Mouse (Mus musculus) heart, postnatal 14 days (tissue): ENCODE measurements around the gene Arfip2. TPM values are rescaled to one million over a fixed set of nuclear protein-coding genes. Genes with fewer than 3 reads are reported as not detected.
A peak's percentile ranks its signal among the peaks of the same experiment; 100 is the strongest.

Experiments
- DNase-seq, 2 experiments: peaks; one replicate each; pipeline ENCODE4 v3.0.0; 2021 to 2022
- intact Hi-C: fragments of 180-260 bp; cut with DNase I; formaldehyde crosslinking; loops from one replicate; pipeline ENCODE4 v1.15.1; 2025
- total RNA-seq, 2 experiments: library from RNA; stranded (reverse); gene quantifications; 2 replicates each; pipeline ENCODE4 v1.2.3; 2021

Gene Arfip2
- total RNA-seq, 2 experiments from 2014 or later, result 22.0 to 22.9 TPM

DNA sequence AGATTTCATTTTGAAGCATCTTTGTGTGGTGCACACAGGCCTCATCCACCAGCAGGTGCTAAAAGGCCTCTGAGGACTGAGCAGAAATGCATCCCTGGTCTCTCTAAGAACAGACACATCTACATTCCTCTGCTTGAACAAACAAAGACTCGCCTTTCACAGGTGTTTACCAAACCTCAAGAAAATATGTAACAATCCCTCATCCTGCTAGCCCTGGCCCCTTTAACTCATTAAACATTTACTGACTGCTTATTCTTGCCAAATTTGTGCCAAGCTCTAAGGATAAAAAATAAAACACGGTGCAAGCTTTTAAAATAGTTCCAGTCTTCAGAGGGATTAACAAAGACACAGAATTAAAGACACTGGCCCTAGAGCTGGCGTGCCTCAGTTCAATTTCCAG lies 20.5 kb downstream of the Arfip2 start:
- DNase-seq, result no peak
- intact Hi-C loops, result no loop called here

DNA sequence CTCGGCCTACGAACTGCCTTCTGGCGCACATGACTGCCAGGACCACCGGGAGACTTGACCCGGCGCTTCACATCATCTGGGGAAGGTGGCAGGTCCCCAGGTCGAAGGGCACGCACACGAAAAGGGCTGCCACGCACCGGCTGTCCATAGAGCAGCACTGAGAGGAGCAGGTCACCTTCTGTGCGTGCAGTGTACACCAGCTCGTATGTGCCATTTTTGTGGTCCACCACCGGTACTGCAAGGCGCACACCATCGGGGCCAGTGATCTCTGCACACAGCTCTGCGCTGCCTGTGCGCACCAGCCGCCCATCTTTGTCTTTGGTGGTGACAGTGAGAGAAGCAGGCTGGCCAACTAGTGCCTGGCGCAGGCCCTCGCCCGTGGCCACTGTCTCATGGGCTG lies 22.4 kb downstream of the Arfip2 start:
- intact Hi-C loops, result no loop called here
- DNase-seq, result no peak

DNA sequence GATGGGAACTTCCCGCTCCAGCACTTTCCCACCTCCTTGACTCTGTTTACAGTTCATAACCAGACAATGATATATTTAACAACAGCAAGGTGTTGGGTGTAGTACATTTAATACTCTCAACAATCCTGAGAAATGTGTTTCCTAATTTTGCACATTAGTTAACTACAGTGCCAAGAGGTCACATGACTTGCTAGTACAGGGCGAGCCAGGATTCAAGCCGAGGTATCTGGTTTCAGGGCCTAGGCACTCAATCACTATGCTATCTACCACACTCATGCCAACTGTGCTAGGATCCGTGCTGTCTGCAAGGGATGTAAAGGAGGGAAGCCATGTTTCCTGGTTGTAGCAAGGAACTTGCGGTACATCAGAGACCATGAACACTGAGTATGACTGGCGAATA lies 23.7 kb downstream of the Arfip2 start:
- DNase-seq, result no peak
- intact Hi-C loops, result no loop called here

DNA sequence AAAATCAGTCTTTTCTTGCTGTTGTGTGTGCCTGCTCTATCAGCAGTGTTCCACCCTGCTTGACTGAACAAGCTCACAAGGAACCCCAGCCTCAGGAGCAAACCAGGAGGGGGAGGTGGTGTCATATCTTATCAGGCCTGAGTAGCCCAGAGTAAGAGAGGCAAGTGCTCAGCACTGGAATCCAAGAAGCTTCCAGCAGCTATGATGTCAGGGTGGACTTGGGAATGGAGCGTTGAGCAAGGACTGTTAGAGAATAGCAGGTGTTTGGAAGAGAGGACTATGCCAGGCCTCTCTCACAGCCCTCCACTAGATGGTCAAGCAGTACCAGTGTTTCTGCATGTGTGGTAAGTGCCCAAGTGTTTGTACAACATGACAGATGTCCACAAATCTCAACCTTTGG lies 24.5 kb downstream of the Arfip2 start:
- intact Hi-C loops, result no loop called here

DNA sequence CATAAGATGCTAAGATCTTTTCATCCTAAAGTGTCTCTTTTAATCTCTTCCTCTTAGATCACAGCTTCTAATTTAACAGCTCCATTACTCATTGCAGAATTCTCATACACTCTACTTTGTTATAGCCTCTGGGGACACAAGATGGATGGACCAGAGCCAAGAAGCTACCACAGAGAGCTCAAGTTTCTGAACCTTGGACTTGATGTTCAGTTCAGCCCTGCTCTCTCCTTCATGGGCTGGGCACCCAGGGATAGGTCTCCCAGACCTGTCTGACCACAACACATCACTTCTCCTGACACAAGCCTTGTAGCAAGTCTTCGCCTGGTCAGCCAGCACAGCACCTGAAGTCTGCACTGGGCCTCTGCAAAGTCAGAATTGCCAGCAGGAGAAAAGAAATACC lies 25.8 kb downstream of the Arfip2 start:
- intact Hi-C loops, result no loop called here
- DNase-seq, result no peak

More for the DNA sequence above, 24.5 kb downstream of the Arfip2 start:
- no peak for DNase-seq

DNA sequence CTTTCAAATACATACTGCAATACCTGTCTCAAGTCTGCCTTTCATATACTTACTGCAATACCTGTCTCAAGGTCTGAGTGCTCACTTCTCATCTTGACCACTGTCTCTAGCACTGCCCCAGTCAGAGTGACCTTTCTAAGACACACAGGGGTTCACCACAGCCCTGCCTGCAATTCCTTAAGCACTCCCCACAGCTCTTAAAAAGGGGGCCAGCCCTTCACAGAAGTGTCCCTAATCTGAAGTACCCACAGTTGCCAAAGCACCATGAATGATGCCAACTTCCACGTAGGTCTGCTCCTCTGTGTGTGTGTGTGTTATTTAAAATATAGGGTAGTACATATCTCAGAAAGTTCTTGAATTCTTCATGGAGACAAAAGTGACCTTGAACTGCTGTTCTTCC lies 28.4 kb downstream of the Arfip2 start:
- no peak for DNase-seq
- intact Hi-C loops, result no loop called here

DNA sequence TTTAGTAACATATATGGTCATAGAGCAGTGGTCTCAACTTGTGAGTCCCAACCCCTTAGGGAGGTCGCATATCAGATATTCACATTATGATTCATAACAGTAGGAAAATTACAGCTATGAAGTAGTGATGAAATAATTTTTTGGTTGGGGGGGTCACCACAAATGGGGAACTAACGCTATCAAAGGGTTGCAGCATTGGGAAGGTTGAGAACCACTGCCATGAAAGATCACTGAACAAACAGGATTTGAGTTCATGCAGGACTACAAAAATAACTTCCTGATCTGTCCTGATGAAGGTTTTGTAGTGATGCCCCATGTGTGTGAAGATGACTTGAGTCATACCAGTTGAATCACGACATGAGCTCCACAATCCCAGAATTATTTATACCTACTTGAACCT lies 31.7 kb downstream of the Arfip2 start:
- no peak for DNase-seq
- intact Hi-C loops, result no loop called here

DNA sequence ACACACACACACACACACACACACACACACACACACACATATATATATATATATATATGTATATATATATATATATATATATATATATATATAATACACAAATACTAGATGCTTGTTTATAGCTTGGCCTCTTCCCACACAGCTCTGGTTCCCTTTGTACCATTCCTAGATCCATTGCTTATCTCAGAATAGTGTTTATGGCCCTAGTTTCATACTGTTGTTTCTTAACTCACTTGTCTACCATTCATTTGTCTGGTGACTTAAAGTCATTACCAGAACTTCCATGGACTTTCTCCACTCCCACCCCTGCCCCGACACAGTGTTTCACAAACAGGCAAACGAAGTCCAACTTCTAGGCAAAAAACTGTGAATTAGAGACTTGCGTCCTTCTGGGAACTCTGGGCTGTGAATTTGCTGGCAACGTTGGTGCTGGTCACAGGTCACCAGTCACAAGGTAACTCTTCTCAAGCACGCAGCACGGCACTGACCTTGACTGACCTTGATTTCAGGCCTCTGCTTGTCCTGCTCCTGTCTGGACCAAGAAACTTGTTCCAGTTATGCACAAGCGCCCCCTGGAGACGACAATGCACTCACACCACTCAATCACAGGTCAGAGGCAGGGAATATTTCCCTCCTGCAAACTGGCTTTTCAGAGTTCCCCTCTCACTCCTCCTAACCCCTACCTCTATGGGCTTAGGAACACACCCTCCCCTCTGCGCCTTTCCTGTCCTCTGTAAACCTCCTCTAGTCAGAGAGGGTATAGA lies 37.2 kb downstream of the Arfip2 start:
- DNase-seq, result peak; percentile 71 to 80
- intact Hi-C loops, result loop anchor here (5.0 kb wide), 1 partner anchor 51 kb away; the partner anchor contains the start of gene Smpd1

DNA sequence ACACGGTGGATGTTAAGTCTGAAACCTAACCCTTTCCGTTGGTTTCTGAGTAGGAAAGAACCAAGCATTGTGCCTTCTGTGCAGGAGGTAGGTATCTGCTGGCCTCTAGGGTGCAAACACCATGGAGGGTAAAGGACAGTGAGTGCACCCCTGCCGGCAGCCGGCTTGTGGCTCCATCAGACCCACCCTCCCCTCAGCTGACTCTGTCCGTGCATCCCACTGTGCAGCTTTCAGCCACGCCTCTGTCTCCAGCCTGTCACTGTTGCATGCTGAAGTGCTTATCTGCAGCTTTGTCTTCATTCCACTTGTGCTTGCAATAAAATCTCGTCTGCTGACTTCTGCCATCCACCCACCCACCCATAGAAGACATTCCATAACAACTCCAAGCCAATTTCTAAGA lies 50.1 kb downstream of the Arfip2 start:
- intact Hi-C loops, result no loop called here
- DNase-seq, result no peak

DNA sequence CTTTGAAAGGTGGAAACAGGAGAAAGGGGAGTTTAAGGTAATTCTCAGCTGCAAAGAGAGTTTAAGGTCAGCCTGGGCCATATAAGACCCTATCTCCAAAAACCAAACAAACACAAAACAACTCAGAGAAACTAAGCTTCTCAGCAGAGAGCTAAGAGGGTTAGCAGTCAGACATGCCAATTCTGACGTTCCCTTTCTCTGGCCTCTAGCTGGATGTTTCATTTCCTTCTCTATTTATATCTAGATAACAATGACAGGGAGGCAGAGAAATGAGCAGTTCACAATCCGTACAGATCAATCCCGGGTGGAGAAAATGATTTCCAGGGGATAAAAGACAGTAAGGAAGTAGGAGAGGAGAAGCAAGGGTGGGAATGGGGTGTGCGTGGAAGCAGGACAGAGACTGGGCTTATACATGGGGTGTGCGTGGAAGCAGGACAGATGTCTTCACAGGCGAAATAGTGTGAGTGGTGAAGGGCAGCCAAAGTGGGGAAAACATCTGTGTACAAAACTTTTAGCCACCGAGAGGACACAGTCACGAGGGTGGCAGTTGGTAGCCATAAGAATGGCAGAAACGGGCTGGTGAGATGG lies 51.8 kb downstream of the Arfip2 start:
- DNase-seq, result no peak

More for the DNA sequence above, 51.8 kb downstream of the Arfip2 start:
- intact Hi-C loops, result no loop called here

Other genes with a start within 250 kb of the Arfip2 start
- gene Fam160a2, start 240.4 kb downstream of the Arfip2 start, total RNA-seq, result 10 to 100 TPM; 19.5 to 25.2 TPM
- under 1 TPM in 1 of 2 experiments, not detected in 1; 0.10 TPM for gene Cnga4, start 235.8 kb downstream of the Arfip2 start, total RNA-seq
- gene Cckbr, start 214.7 kb downstream of the Arfip2 start, total RNA-seq, result not detected
- 10 to 100 TPM; 31.4 to 35.5 TPM for gene Cavin3, start 158.1 kb downstream of the Arfip2 start, total RNA-seq
- 100 to 1,000 TPM; 128 to 133 TPM for gene Smpd1, start 86.1 kb downstream of the Arfip2 start, total RNA-seq
- gene Apbb1, start 58.8 kb downstream of the Arfip2 start, total RNA-seq, result 10 to 100 TPM; 80.5 to 86.5 TPM
- under 1 TPM in 1 of 2 experiments, not detected in 1; 0.48 TPM for gene Hpx, start 40.3 kb downstream of the Arfip2 start, total RNA-seq
- 10 to 100 TPM; 29.7 to 34.0 TPM for gene Trim3, start 6.8 kb downstream of the Arfip2 start, total RNA-seq
- 10 to 100 TPM; 83.7 to 94.3 TPM for gene Timm10b, start 360 bp downstream of the Arfip2 start, total RNA-seq
- gene Gm45799, start 136 bp upstream of the Arfip2 start, total RNA-seq, result 1 to 10 TPM; 1.9 to 4.8 TPM
- under 1 TPM; 0.67 to 0.76 TPM for gene Dnhd1, start 10.4 kb upstream of the Arfip2 start, total RNA-seq
- gene Ilk, start 96.2 kb upstream of the Arfip2 start, total RNA-seq, result 100 to 1,000 TPM; 115 to 123 TPM
- 10 to 100 TPM; 10.8 to 11.2 TPM for gene Rrp8, start 97.0 kb upstream of the Arfip2 start, total RNA-seq
- gene Taf10, start 103.9 kb upstream of the Arfip2 start, total RNA-seq, result 10 to 100 TPM; 81.0 to 88.8 TPM
- gene Tpp1, start 111.8 kb upstream of the Arfip2 start, total RNA-seq, result 10 to 100 TPM; 41.6 to 42.5 TPM
- 10 to 100 TPM; 18.0 to 21.1 TPM for gene Dchs1, start 147.2 kb upstream of the Arfip2 start, total RNA-seq
- gene Mrpl17, start 170.7 kb upstream of the Arfip2 start, total RNA-seq, result 10 to 100 TPM; 96.0 to 96.7 TPM